Mouse (Mus musculus): Measurements from ENCODE around the gene Pawr.

Gene Pawr

GRCm38 (mm10) chr10:108331784-108332561 lies at the start of gene Pawr:
Pawr (plus strand) TSS chr10:108332121.
- TF ChIP-seq GATA4 (IDR thresholded peaks at IDR 0.05; ENCODE audit: insufficient replicate concordance, low read length) = no peak

- no peak for TF ChIP-seq GATA4 (IDR thresholded peaks at IDR 0.05; ENCODE audit: insufficient replicate concordance, low read length)
Measured at GRCm38 (mm10) chr10:108282351-108282750, 49.6 kb upstream of the Pawr start.

- TF ChIP-seq GATA4 (IDR thresholded peaks at IDR 0.05; ENCODE audit: insufficient replicate concordance, low read length) = no peak
Measured at GRCm38 (mm10) chr10:108283418-108283817, 48.5 kb upstream of the Pawr start.

GRCm38 (mm10) chr10:108283837-108284236 lies 48.1 kb upstream of the Pawr start:
- TF ChIP-seq GATA4 (IDR thresholded peaks at IDR 0.05; ENCODE audit: insufficient replicate concordance, low read length) = no peak

- no peak for TF ChIP-seq GATA4 (IDR thresholded peaks at IDR 0.05; ENCODE audit: insufficient replicate concordance, low read length)
Measured at GRCm38 (mm10) chr10:108284445-108284844, 47.5 kb upstream of the Pawr start.

GRCm38 (mm10) chr10:108284977-108285376 lies 46.9 kb upstream of the Pawr start:
- no peak for TF ChIP-seq GATA4 (IDR thresholded peaks at IDR 0.05; ENCODE audit: insufficient replicate concordance, low read length)

- TF ChIP-seq GATA4 (IDR thresholded peaks at IDR 0.05; ENCODE audit: insufficient replicate concordance, low read length) = no peak
Measured at GRCm38 (mm10) chr10:108286658-108287437, 45.1 kb upstream of the Pawr start.

- TF ChIP-seq GATA4 (IDR thresholded peaks at IDR 0.05; ENCODE audit: insufficient replicate concordance, low read length) = no peak
Measured at GRCm38 (mm10) chr10:108287438-108287801, 44.5 kb upstream of the Pawr start.

- TF ChIP-seq GATA4 (IDR thresholded peaks at IDR 0.05; ENCODE audit: insufficient replicate concordance, low read length) = no peak
Measured at GRCm38 (mm10) chr10:108290046-108290445, 41.9 kb upstream of the Pawr start.

GRCm38 (mm10) chr10:108291688-108292471 lies 40.0 kb upstream of the Pawr start:
- TF ChIP-seq GATA4 (IDR thresholded peaks at IDR 0.05; ENCODE audit: insufficient replicate concordance, low read length) = no peak

GRCm38 (mm10) chr10:108292651-108293050 lies 39.3 kb upstream of the Pawr start:
- no peak for TF ChIP-seq GATA4 (IDR thresholded peaks at IDR 0.05; ENCODE audit: insufficient replicate concordance, low read length)

GRCm38 (mm10) chr10:108293620-108294195 lies 38.2 kb upstream of the Pawr start:
- no peak for TF ChIP-seq GATA4 (IDR thresholded peaks at IDR 0.05; ENCODE audit: insufficient replicate concordance, low read length)

GRCm38 (mm10) chr10:108294766-108295165 lies 37.2 kb upstream of the Pawr start:
- TF ChIP-seq GATA4 (IDR thresholded peaks at IDR 0.05; ENCODE audit: insufficient replicate concordance, low read length) = no peak

- TF ChIP-seq GATA4 (IDR thresholded peaks at IDR 0.05; ENCODE audit: insufficient replicate concordance, low read length) = no peak
Measured at GRCm38 (mm10) chr10:108296446-108296845, 35.5 kb upstream of the Pawr start.

- TF ChIP-seq GATA4 (IDR thresholded peaks at IDR 0.05; ENCODE audit: insufficient replicate concordance, low read length) = no peak
Measured at GRCm38 (mm10) chr10:108298261-108298660, 33.7 kb upstream of the Pawr start.
